Mouse (Mus musculus) heart, embryonic 14.5 days (tissue): ENCODE results near the gene Mpped1. TPM values are rescaled to one million over a fixed set of nuclear protein-coding genes. Genes with fewer than 3 reads are reported as not detected.
A peak's percentile ranks its signal among the peaks of the same experiment; 100 is the strongest.

Source experiments
- ATAC-seq: fragments of 200-750 bp; cut with Nextera tagmentation; 2 replicates; pipeline ENCODE4 v1.8.0; 2017; ENCODE audit warnings: low read depth, moderate TSS enrichment; ENCODE audit not compliant: insufficient number of reproducible peaks, insufficient read depth, low FRiP score
- H3K27ac ChIP-seq, 2 experiments: fragments of 200-500 bp in 1 of 2; fragments of 300-500 bp in 1 of 2; sonication (generic) in 1 of 2; replicated peaks in 1 of 2; 2 replicates each; pipeline ENCODE4 v1.5.1; 2012 to 2014; ENCODE audit warnings: low read depth in 2 of 2, low read length in 2 of 2, control low read depth in 1 of 2, mild to moderate bottlenecking in 1 of 2, mixed read lengths in 1 of 2; ENCODE audit not compliant: control insufficient read depth in 1 of 2, insufficient read depth in 1 of 2
- H3K27me3 ChIP-seq: fragments of 300-500 bp; sonication (generic); 2 replicates; pipeline ENCODE4 v1.6.1; 2014; ENCODE audit warnings: mild to moderate bottlenecking, low read length, control low read depth; ENCODE audit not compliant: control insufficient read depth, insufficient read depth
- H3K36me3 ChIP-seq: fragments of 300-500 bp; sonication (generic); 2 replicates; pipeline ENCODE4 v1.6.1; 2014; ENCODE audit warnings: mild to moderate bottlenecking, control low read depth, low read length, mixed read lengths; ENCODE audit not compliant: control insufficient read depth, insufficient read depth
- H3K4me1 ChIP-seq, 2 experiments: fragments of 200-500 bp in 1 of 2; fragments of 300-500 bp in 1 of 2; sonication (generic) in 1 of 2; 2 replicates each; pipeline ENCODE4 v1.6.1; 2012 to 2014; ENCODE audit warnings: low read length in 2 of 2, control low read depth in 1 of 2, mixed read lengths in 1 of 2; ENCODE audit not compliant: control insufficient read depth in 2 of 2, insufficient read depth in 2 of 2
- H3K4me2 ChIP-seq: fragments of 300-500 bp; sonication (generic); 2 replicates; pipeline ENCODE4 v1.6.1; 2014; ENCODE audit warnings: mild to moderate bottlenecking, low read length
- H3K4me3 ChIP-seq, 2 experiments: fragments of 200-500 bp in 1 of 2; fragments of 300-500 bp in 1 of 2; sonication (generic) in 1 of 2; 2 replicates each; pipeline ENCODE4 v1.5.1; 2012 to 2014; ENCODE audit warnings: low read length in 2 of 2, mild to moderate bottlenecking in 2 of 2, control low read depth in 1 of 2, low read depth in 1 of 2, moderate library complexity in 1 of 2; ENCODE audit not compliant: control insufficient read depth in 1 of 2, insufficient read depth in 1 of 2
- H3K9ac ChIP-seq: fragments of 300-500 bp; sonication (generic); 2 replicates; pipeline ENCODE4 v1.6.1; 2014; ENCODE audit warnings: mild to moderate bottlenecking, low read length
- H3K9me3 ChIP-seq: fragments of 300-500 bp; sonication (generic); 2 replicates; pipeline ENCODE4 v1.6.1; 2016; ENCODE audit warnings: low read length, control low read depth; ENCODE audit not compliant: control insufficient read depth
- WGBS: fragments of 180-500 bp; shearing (Covaris S2); extraction: QIAGEN DNeasy Blood & Tissue Kit; methylation state at CpG from one replicate; pipeline ENCODE4 v1.1.7; 2014; 5-methylcytosine and 5-hydroxymethylcytosine counted together
- polyA plus RNA-seq: library from polyadenylated mRNA; unstranded; fragments of >200 nt; fragmentation: Nextera tagmentation; extraction: Ambion mirVana; gene quantifications from 2 replicates; pipeline ENCODE4 v1.2.1, GENCODE M21; 2014

Gene Mpped1
- not detected in 2 replicates for polyA plus RNA-seq

GRCm38 (mm10) chr15:83779387-83779786 lies at the start of gene Mpped1:
Gene Mpped1 (plus strand): TSS chr15:83779467.
- H3K36me3 ChIP-seq, result no peaks in the 10 kb centered on the region
- no peak for ATAC-seq
- peak within 1 kb of the TSS; percentile 1; the same call in 1 of the 2 replicates for H3K9ac ChIP-seq
- peak within 1 kb of the TSS; percentile 34 to 35 for H3K4me3 ChIP-seq
- WGBS, result 3% methylated on average over 17 of the region's 37 CpGs
- H3K4me1 ChIP-seq, result no peaks in the 10 kb centered on the region
- no peaks in the 10 kb centered on the region for H3K9me3 ChIP-seq
- peaks cover 97% of the 10 kb centered on the region for H3K27me3 ChIP-seq
- H3K4me2 ChIP-seq, result peak within 1 kb of the TSS; percentile 89
- H3K27ac ChIP-seq, result no peak within 1 kb of the TSS

- no peak overlapping the region for H3K4me3 ChIP-seq
- peaks cover 18 to 23% of the 10 kb centered on the region in 2 experiments for H3K4me1 ChIP-seq
- H3K9me3 ChIP-seq, result no peaks in the 10 kb centered on the region
- no peaks in the 10 kb centered on the region for H3K36me3 ChIP-seq
- H3K27ac ChIP-seq, result no peak overlapping the region
- no peak overlapping the region for H3K9ac ChIP-seq
- WGBS, result 34% methylated on average over 21 of the region's 21 CpGs
- no peak overlapping the region for H3K4me2 ChIP-seq
- no peaks in the 10 kb centered on the region for H3K27me3 ChIP-seq
- ATAC-seq, result no peak
Measured at GRCm38 (mm10) chr15:83740676-83741422, 38.4 kb upstream of the Mpped1 start.

- H3K36me3 ChIP-seq, result no peaks in the 10 kb centered on the region
- H3K4me3 ChIP-seq, result no peak overlapping the region
- no peaks in the 10 kb centered on the region for H3K27me3 ChIP-seq
- H3K9ac ChIP-seq, result no peak overlapping the region
- no peaks in the 10 kb centered on the region for H3K9me3 ChIP-seq
- 62% methylated on average over 1 of the region's 1 CpGs for WGBS
- no peak overlapping the region for H3K27ac ChIP-seq
- H3K4me1 ChIP-seq, result peaks cover 17 to 19% of the 10 kb centered on the region in 2 experiments
- no peak for ATAC-seq
- no peak overlapping the region for H3K4me2 ChIP-seq
Measured at GRCm38 (mm10) chr15:83742018-83742417, 37.2 kb upstream of the Mpped1 start.

- no peaks in the 10 kb centered on the region for H3K27me3 ChIP-seq
- H3K4me3 ChIP-seq, result no peak overlapping the region
- no peaks in the 10 kb centered on the region for H3K9me3 ChIP-seq
- H3K4me2 ChIP-seq, result no peak overlapping the region; the same call in 1 of the 2 replicates
- H3K36me3 ChIP-seq, result no peaks in the 10 kb centered on the region
- WGBS, result 26% methylated on average over 16 of the region's 16 CpGs
- no peak for ATAC-seq
- H3K27ac ChIP-seq, result peak overlapping the region in 1 of 2 experiments; percentile 37; a peak in 1 of 4 replicates
- no peak overlapping the region for H3K9ac ChIP-seq
- H3K4me1 ChIP-seq, result peaks cover 12 to 16% of the 10 kb centered on the region in 2 experiments
Measured at GRCm38 (mm10) chr15:83746311-83746710, 33.0 kb upstream of the Mpped1 start.

GRCm38 (mm10) chr15:83748986-83749385 lies 30.3 kb upstream of the Mpped1 start:
- Histone ChIP-seq H3K36me3 (no peaks in the 10 kb centered on the region), H3K4me2 (no peak overlapping the region), H3K9me3 (no peaks in the 10 kb centered on the region), H3K4me3 (no peak overlapping the region), H3K4me1 (peaks cover 8% of the 10 kb centered on the region in 2 experiments), H3K27me3 (no peaks in the 10 kb centered on the region), H3K27ac (no peak overlapping the region), H3K9ac (no peak overlapping the region)
- 80% methylated on average over 6 of the region's 6 CpGs for WGBS
- ATAC-seq, result no peak

GRCm38 (mm10) chr15:83749436-83749835 lies 29.8 kb upstream of the Mpped1 start:
- Histone ChIP-seq H3K27me3 (no peaks in the 10 kb centered on the region), H3K36me3 (no peaks in the 10 kb centered on the region), H3K9ac (no peak overlapping the region), H3K4me1 (peaks cover 8% of the 10 kb centered on the region in 2 experiments), H3K27ac (no peak overlapping the region), H3K9me3 (0 out of 2 replicates have a peak, but pooled peaks cover 1% of the 10 kb centered on the region), H3K4me3 (no peak overlapping the region), H3K4me2 (no peak overlapping the region)
- 64% methylated on average over 9 of the region's 9 CpGs for WGBS
- no peak for ATAC-seq

GRCm38 (mm10) chr15:83756742-83757141 lies 22.5 kb upstream of the Mpped1 start:
- 30% methylated on average over 9 of the region's 9 CpGs for WGBS

More at GRCm38 (mm10) chr15:83756742-83757141, 22.5 kb upstream of the Mpped1 start:
- Histone ChIP-seq H3K9me3 (0 out of 2 replicates have a peak, but pooled peaks cover 3% of the 10 kb centered on the region), H3K27me3 (peaks cover 2% of the 10 kb centered on the region; the same call in 1 of the 2 replicates), H3K27ac (no peak overlapping the region), H3K9ac (no peak overlapping the region), H3K4me3 (no peak overlapping the region), H3K4me2 (no peak overlapping the region), H3K4me1 (no peaks in the 10 kb centered on the region), H3K36me3 (no peaks in the 10 kb centered on the region)
- no peak for ATAC-seq
